Mouse (Mus musculus) midbrain, postnatal 0 days (tissue): ENCODE data around the gene Esrp2. TPM values are rescaled to one million over a fixed set of nuclear protein-coding genes. Genes with fewer than 3 reads are reported as not detected.

Experiments
- ATAC-seq: fragments of 200-750 bp; cut with Nextera tagmentation; 2 replicates; pipeline ENCODE4 v1.8.0; 2017; ENCODE audit warnings: moderate number of reproducible peaks, mild to moderate bottlenecking, moderate TSS enrichment, moderate library complexity; ENCODE audit not compliant: low FRiP score
- DNase-seq: peaks from one replicate; pipeline ENCODE4 v3.0.0-alpha.2; 2015; ENCODE audit warnings: low spot score
- H3K27ac ChIP-seq: fragments of 300-500 bp; sonication (generic); 2 replicates; pipeline ENCODE4 v1.5.1; 2014; ENCODE audit warnings: low read depth, mild to moderate bottlenecking, low read length, mixed read lengths
- H3K27me3 ChIP-seq: fragments of 300-500 bp; sonication (generic); 2 replicates; pipeline ENCODE4 v1.6.1; 2014; ENCODE audit warnings: low read length, control low read depth, mixed read lengths; ENCODE audit not compliant: insufficient read depth
- H3K36me3 ChIP-seq: fragments of 300-500 bp; sonication (generic); 2 replicates; pipeline ENCODE4 v1.6.1; 2014; ENCODE audit warnings: low read length, control low read depth, mixed read lengths; ENCODE audit not compliant: insufficient read depth
- H3K4me1 ChIP-seq: fragments of 300-500 bp; sonication (generic); 2 replicates; pipeline ENCODE4 v1.6.1; 2014; ENCODE audit warnings: mild to moderate bottlenecking, control low read depth, antibody characterized with exemption, low read length, mixed read lengths; ENCODE audit not compliant: insufficient read depth
- H3K4me2 ChIP-seq: fragments of 300-500 bp; sonication (generic); 2 replicates; pipeline ENCODE4 v1.6.1; 2014; ENCODE audit warnings: low read depth, mild to moderate bottlenecking, low read length, mixed read lengths; ENCODE audit not compliant: poor library complexity, severe bottlenecking
- H3K4me3 ChIP-seq: fragments of 300-500 bp; sonication (generic); 2 replicates; pipeline ENCODE4 v1.5.1; 2014; ENCODE audit warnings: low read depth, mild to moderate bottlenecking, low read length, moderate library complexity
- H3K9ac ChIP-seq: fragments of 300-500 bp; sonication (generic); replicated peaks from 2 replicates; pipeline ENCODE4 v1.6.1; 2014; ENCODE audit warnings: mild to moderate bottlenecking, low read length, moderate library complexity, mixed read lengths; ENCODE audit not compliant: poor library complexity, severe bottlenecking
- H3K9me3 ChIP-seq: fragments of 300-500 bp; sonication (generic); 2 replicates; pipeline ENCODE4 v1.6.1; 2016; ENCODE audit warnings: low read length, control low read depth
- CTCF ChIP-seq: IDR thresholded peaks from 2 replicates; pipeline ENCODE4 v1.5.1; 2016; ENCODE audit warnings: antibody characterized with exemption, mild to moderate bottlenecking
- WGBS: fragments of 180-500 bp; shearing (Covaris S2); extraction: QIAGEN DNeasy Blood & Tissue Kit; methylation state at CpG from one replicate; pipeline ENCODE4 v1.1.7; 2014; 5-methylcytosine and 5-hydroxymethylcytosine counted together
- polyA plus RNA-seq: library from polyadenylated mRNA; unstranded; fragments of >200 nt; fragmentation: Nextera tagmentation; extraction: Ambion mirVana; gene quantifications from 2 replicates; pipeline ENCODE4 v1.2.1, GENCODE M21; 2015
- total RNA-seq: library from RNA; depleted of rRNA; stranded (reverse); fragments of >200 nt; gene quantifications from 2 replicates; pipeline ENCODE4 v1.2.3, GENCODE M21; 2014

Gene Esrp2
- total and polyA plus RNA-seq, 2 experiments from 2014 or later: 0.31 to 0.77 TPM

DNA sequence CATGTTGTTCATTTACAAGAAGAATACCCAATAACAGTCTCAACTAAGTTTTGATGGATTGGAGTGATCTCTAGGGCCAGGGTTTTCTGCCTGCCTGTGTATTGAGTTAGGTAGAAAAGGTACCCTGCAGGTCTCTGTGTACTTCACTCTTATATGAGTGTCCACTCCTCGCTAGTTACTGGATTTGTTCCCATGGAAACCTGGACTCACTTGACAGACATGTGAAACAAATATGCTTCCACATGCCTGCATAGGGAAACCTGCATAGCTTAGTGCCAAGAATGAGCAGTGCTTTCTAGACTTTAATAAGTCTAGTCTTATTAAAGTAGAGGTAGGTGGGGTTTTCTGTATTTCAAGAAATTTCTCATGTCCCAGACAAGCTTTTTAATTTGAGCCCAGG, 40.1 kb upstream of the Esrp2 start:
- no peak overlapping the region for H3K27ac ChIP-seq
- DNase-seq (peak; percentile 9), ATAC-seq (no peak)
- no peaks in the 10 kb centered on the region for H3K27me3 ChIP-seq
- H3K4me2 ChIP-seq: no peak overlapping the region
- no peaks in the 10 kb centered on the region for H3K36me3 ChIP-seq
- H3K4me3 ChIP-seq: no peak overlapping the region
- no peak for TF ChIP-seq CTCF
- 10% methylated on average over 1 of the region's 1 CpGs for WGBS
- H3K9me3 ChIP-seq: no peaks in the 10 kb centered on the region
- H3K9ac ChIP-seq: no peak overlapping the region
- no peaks in the 10 kb centered on the region for H3K4me1 ChIP-seq

DNA sequence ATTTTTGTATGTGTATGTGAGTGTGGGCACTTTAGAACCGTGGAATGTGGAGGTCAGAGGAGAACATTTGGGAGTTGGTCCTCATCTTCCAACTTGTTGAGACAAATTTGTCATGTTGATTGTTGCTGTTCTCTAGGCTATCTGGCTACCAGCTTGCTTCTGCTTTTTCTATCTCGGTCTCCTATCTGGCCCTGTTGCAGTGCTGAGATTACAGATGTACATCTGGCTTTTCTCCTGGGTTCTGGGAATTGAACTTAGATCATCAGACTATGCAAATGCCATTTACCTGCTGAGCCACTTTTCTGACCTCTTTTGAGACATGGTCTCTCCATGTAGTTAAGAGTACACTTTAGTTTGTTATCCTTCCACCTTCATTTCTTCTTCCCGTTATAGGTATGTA, 36.8 kb upstream of the Esrp2 start:
- no peaks in the 10 kb centered on the region for H3K36me3 ChIP-seq
- no peaks in the 10 kb centered on the region for H3K9me3 ChIP-seq
- DNase-seq: no peak
- ATAC-seq: no peak
- WGBS: 96% methylated on average over 3 of the region's 3 CpGs
- H3K4me1 ChIP-seq: no peaks in the 10 kb centered on the region
- H3K4me2 ChIP-seq: no peak overlapping the region
- H3K27me3 ChIP-seq: no peaks in the 10 kb centered on the region
- H3K27ac ChIP-seq: no peak overlapping the region
- H3K4me3 ChIP-seq: no peak overlapping the region
- no peak for TF ChIP-seq CTCF
- no peak overlapping the region for H3K9ac ChIP-seq

DNA sequence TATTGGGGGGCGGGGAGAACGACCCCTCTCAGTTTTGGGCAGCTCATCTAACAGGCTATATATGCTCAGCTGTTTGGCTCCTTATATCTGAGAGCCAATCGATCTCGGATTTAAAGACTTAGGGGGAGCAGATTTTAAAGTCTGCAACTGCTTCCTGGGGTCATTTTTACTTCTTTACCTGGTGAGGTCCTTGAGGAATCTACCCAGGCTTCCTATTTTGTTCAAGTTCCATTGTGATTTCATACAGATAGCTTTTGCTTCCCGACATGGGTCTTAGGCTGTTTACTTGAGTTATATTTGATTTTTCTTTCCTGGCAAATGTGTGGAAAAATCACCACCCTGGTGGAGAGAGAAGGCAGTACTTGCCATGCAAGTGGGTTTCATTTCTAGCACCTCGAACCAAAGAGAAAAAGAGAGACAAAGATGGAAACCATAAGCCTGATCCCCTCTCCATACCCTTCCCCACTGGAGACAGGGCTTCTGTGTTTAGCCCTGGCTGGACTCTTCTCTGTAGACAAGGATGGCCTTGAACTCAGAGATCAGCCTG, 33.2 kb upstream of the Esrp2 start:
- Histone ChIP-seq H3K36me3 (no peaks in the 10 kb centered on the region), H3K4me1 (no peaks in the 10 kb centered on the region), H3K27ac (no peak overlapping the region), H3K4me2 (peak overlapping the region; percentile 93), H3K9ac (peak overlapping the region; percentile 80), H3K4me3 (peak overlapping the region; percentile 76), H3K27me3 (no peaks in the 10 kb centered on the region), H3K9me3 (no peaks in the 10 kb centered on the region)
- DNase-seq: no peak
- TF ChIP-seq CTCF: peak; percentile 57
- ATAC-seq: no peak
- 31% methylated on average over 6 of the region's 6 CpGs for WGBS

DNA sequence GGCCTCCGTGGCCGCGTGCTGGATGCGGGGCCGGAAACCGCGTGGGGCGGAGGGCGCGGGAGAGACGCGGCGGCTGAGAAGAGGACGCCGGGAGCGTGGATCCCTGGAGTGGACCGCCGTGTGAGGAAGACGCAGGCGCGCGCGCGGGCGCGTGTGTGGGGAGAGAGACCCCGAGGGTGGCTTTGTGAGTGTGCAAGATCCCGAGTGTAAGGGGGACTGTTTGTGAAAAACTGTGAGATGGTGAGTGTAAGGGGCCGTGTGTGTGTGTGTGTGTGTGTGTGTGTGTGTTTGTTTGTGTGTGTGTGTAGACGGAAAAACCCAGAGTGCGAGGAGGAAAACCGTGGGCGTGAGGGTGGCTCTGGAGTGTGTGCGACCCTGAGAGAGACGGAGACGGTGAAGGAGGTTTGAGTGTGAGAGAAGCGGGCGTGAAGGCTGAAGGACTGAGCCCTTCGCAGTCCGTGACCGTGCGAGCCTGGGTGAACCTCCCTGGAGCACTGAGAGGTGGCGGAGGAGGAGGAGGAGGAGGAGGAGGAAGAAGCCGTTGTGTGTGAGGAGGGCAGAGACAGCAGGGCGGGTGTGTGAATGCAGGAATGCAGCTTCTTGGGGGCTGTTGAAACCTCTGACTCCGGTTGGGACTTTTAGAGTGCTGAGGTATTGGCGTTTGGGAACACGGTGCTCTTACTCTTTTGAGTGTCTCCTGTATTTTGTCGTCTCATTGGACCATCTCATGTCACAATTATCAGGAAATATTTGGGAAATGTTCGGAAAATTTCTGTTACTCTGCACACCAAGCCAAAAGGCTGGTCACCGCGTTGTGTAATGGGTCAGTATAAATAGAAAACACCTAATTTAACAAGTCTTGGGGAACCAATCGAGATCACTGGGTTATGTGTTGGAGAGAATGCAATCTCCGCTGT, 32.5 kb upstream of the Esrp2 start:
- no peaks in the 10 kb centered on the region for H3K27me3 ChIP-seq
- ATAC-seq (peak; percentile 83), DNase-seq (peak; percentile 64)
- peak overlapping the region; percentile 80 for H3K9ac ChIP-seq
- H3K4me1 ChIP-seq: no peaks in the 10 kb centered on the region
- H3K4me3 ChIP-seq: peak overlapping the region; percentile 76
- H3K36me3 ChIP-seq: peaks cover 3% of the 10 kb centered on the region; the same call in 1 of the 2 replicates
- peak overlapping the region; percentile 91 for H3K27ac ChIP-seq
- no peak for TF ChIP-seq CTCF
- H3K9me3 ChIP-seq: no peaks in the 10 kb centered on the region
- 2% methylated on average over 53 of the region's 54 CpGs for WGBS
- peak overlapping the region; percentile 93 for H3K4me2 ChIP-seq

DNA sequence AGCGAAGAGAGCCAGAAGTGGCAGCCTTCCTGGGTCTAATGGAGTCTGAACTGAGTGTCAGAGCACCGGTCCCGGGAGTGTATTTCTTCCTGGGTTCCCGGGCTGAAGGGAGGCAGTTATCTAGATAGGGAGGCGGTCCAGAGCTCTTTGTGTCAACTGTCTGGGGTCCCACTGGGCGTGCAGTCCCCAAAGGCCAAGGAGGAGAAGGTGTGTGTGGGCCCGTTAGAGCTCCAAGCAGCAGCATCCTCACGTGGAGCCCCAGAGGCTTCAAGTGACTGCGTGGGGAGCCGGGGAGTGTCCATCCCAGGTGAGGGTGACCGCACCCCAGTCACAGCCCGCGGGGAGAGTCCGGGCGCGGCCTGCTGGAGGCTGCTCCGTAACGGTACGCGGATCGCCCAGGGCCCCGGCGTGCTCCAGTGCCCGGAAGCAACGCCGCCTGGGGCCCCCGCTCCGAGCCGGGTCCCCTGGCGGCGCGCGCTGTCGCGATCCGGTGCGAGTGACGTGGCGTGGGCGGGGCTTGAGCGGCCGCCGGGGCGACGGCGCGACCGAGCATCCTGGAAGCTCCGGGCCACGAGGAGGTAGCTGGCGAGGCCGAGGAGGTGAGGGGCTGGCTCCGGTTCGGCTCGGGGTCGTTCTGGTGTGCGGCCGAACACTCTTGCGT, 31.7 kb upstream of the Esrp2 start, which contains the start of gene Slc7a6:
Gene Slc7a6 (plus strand): TSS at position 502 of the 661 bp plus-strand sequence.
- ATAC-seq: peak; percentile 87
- H3K9ac ChIP-seq: peak within 1 kb of the TSS; percentile 80

More for the DNA sequence above, 31.7 kb upstream of the Esrp2 start, which contains the start of gene Slc7a6:
- under 1% methylated on average over 47 of the region's 59 CpGs for WGBS
- Histone ChIP-seq H3K4me3 (peak within 1 kb of the TSS; percentile 76), H3K9me3 (no peaks in the 10 kb centered on the region), H3K4me1 (no peaks in the 10 kb centered on the region), H3K27ac (peak within 1 kb of the TSS; percentile 91), H3K27me3 (no peaks in the 10 kb centered on the region), H3K36me3 (peaks cover 10% of the 10 kb centered on the region), H3K4me2 (peak within 1 kb of the TSS; percentile 93)
- no peak; the same call in 1 of the 2 replicates for TF ChIP-seq CTCF
- DNase-seq: peak; percentile 79
